Mouse (Mus musculus): ENCODE data around the gene Icmt. TPM values are rescaled to one million over a fixed set of nuclear protein-coding genes. Genes with fewer than 3 reads are reported as not detected.

The Icmt gene
- total RNA-seq (2023) = 10 to 100 TPM; 11.7 to 12.1 TPM

DNA sequence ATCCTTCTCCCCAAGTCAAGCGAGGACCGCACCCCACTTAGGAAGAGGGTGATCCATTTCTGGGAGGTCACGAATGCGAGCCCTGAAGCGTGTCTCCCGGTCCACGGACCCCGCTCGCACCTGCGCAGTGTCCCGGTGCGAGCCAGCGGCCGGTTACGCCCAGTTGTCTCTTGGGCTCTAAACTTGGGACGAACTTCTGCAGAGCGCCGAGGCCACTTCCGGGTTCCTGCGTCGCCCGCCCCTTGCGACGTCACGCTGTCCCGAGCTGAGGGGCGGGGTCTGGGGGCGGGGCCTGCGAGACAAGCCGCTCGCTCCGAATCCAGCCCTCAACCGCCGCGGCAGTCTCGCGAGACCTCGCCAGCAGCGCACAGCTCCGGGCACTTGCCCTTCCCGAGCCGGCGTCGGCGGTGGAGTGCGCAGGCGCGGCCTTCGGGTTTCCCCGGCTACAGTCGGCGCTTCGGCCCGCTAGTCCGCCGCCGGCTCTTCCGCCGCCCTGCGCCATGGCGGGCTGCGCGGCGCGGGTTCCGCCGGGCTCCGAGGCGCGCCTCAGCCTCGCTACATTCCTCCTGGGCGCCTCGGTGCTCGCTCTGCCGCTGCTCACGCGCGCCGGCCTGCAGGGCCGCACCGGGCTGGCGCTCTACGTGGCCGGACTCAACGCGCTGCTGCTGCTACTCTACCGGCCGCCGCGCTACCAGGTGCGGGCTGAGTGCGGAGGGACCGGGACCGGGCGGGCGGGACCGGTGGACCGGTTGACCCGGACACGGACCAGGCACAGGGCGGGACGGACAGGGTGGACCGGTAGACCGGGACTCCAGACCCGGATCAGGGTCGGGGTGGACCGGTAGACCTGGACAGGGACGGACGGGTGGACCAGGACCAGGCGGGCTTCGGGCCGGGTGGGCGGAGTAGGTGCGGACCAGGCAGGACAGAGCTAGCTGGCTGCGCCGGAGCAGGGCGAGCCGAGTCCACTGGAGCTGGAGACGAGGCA is at the start of gene Icmt:
TSS of gene Icmt (plus strand) at position 354 of the 988 bp plus-strand sequence.

GRCm38 (mm10) chr4:152273621-152274236 is 23.3 kb upstream of the Icmt start, which contains the start of gene Gpr153:
Gene Gpr153 (plus strand): TSS chr4:152274232.

GRCm38 (mm10) chr4:152291562-152291961 is 5.5 kb upstream of the Icmt start, which contains the start of gene Hes3:
Gene Hes3 (minus strand): TSS chr4:152291662.

GRCm38 (mm10) chr4:152318517-152319234 is 21.6 kb downstream of the Icmt start, which contains the start of gene Rnf207:
Gene Rnf207 (minus strand): TSS chr4:152318993.

DNA sequence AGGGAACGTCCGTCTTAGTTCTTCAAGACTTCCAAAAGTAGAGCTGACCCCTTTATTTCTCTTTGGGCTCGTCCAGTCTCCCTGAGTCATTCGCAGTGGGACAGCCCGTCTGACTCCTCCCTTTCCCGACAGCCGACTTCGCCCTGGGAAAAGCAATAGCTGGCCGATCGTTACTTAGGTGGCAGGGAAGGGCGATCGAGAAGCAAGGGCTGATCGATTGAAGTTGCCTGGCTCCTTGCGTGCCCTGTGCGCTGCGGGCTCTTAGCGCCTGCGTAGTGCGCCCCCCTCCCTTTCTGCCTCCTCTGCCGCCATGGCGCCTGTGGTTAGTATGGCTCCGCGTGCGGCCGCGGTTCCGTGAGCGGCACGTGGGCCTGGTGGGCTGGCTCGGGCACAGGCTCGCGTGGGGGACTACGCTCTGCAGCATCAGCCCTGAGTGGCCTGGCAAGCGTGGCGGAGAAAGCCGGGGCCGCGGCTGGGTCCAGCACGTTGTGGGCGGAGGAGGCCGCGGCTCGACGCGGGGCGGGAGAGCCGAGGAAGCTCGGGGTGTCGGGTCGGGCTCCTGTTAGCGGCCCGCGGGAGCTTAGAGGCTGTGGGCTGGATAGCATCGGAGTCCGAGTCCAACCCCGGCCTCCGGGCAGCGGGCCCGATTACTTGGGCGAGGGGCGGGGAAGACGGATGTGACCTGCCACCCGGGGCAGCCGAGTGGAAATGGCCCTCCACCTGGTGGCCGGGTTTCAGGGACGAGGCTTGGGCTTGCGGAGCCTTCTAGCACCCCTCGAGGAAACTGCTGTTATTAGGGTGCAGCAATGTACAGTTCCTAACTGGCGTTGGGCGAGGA is 28.8 kb downstream of the Icmt start, which contains the start of gene Rpl22:
TSS of gene Rpl22 (plus strand) at position 169 of the 838 bp plus-strand sequence.

DNA sequence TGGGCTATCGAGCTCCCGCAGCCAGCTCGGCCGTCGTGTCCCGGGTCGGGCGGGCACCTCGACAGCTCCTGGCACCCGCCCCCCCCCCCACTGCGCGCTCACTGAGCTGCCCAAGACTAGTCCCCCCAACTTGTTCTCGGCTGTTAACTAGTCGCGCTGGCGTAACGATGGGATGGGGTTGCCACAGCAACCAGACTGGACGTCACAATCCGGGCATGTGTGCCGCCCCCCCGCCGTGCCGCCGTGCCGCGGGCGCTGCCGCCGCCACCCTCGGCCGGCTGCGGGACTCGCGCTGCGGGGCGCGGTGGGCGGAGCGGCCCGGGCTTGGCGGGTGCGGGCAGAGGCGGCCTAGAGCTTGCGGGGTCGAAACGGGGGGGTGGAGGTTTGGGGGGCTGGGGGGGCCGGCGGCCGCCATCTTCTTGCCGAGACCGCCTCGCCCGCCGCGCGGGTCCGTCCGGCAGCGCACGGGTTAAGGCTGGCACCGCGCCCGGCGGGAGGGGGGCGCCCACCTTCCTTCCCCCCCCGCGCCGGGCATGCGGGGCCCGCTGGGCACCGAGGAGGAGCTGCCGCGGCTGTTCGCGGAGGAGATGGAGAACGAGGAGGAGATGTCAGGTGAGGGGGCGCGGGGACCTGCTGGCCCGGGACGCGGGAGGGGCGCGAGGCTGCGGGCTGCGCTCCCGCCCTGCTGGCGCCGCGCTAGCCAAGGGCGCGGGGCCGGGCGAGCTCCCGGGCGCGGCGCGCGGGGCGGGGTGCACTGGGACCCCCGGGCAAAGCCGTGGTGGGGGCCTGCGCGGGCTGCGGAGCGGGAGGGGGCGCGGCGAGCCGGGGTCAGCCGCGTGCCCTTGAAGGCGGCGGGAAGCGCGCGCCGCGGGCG is 41.6 kb downstream of the Icmt start, which contains the start of gene Chd5:
TSS of gene Chd5 (plus strand) at position 233 of the 874 bp plus-strand sequence.

Other genes with a start within 250 kb of the Icmt start
- 1 to 10 TPM; 2.5 to 6.8 TPM for gene Plekhg5, start 224.7 kb upstream of the Icmt start, total RNA-seq (2023)
- gene Tnfrsf25, start 181.3 kb upstream of the Icmt start, total RNA-seq (2023) = under 1 TPM in 1 of 2 experiments, not detected in 1; 0.29 TPM
- gene Espn, start 144.9 kb upstream of the Icmt start, total RNA-seq (2023) = under 1 TPM; 0.38 to 0.90 TPM
- not detected for gene Hes2, start 138.4 kb upstream of the Icmt start, total RNA-seq (2023)
- 10 to 100 TPM; 26.6 to 35.1 TPM for gene Acot7, start 119.1 kb upstream of the Icmt start, total RNA-seq (2023)
- under 1 TPM; 0.44 TPM for gene Gpr153, start 23.0 kb upstream of the Icmt start, total RNA-seq (2023)
- not detected for gene Hes3, start 5.6 kb upstream of the Icmt start, total RNA-seq (2023)
- not detected for gene Rnf207, start 21.8 kb downstream of the Icmt start, total RNA-seq (2023)
- 100 to 1,000 TPM; 266 to 319 TPM for gene Rpl22, start 28.5 kb downstream of the Icmt start, total RNA-seq (2023)
- not detected for gene Chd5, start 41.4 kb downstream of the Icmt start, total RNA-seq (2023)
- gene Nphp4, start 179.5 kb downstream of the Icmt start, total RNA-seq (2023) = under 1 TPM; 0.71 to 0.78 TPM
- 100 to 1,000 TPM; 103 to 108 TPM for gene Kcnab2, start 180.6 kb downstream of the Icmt start, total RNA-seq (2023)

All from neutrophil, adult 59 days (primary cell).